Mouse (Mus musculus): ENCODE measurements around the gene Gm28230.

DNA sequence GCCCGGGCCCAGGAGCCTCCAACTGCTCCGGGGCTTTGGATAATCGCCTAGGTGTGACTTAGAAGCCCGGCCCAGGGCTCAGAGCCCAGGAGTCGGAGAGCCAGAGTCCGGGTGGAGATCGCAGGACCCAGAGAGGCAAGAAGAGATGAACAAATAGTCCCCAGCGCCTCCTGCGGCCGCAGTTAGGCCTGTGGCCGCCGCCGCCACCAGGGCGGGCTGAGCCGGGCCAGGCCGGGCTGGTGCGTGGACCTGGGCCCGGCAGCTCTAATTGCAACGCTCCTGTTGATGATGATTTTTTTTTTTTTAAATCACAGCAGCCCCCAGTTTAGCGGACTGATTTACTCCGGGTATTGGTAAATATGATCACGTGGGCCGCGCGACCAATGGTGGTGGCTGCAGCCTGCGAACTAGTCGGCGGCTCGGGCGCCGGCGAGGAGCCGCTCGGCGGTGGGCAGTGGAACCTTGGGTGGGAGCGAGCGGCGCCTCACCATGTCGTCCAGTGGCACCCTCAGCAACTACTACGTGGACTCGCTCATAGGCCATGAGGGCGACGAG is 28.9 kb upstream of the Gm28230 start, which contains the start of gene Hoxd9:
- TF ChIP-seq POLR2A (IDR thresholded peaks at IDR 0.05; ENCODE audit: insufficient read depth, low read depth, low read length) (no peak), CTCF (IDR thresholded peaks at IDR 0.05; ENCODE audit: insufficient read depth, low read depth, low read length) (no peak)
